Mouse (Mus musculus): ENCODE measurements around the gene Gm3015. TPM values are rescaled to one million over a fixed set of nuclear protein-coding genes. Genes with fewer than 3 reads are reported as not detected.
"Not testable (repeated sequence)": the region's sequence is repeated elsewhere in the genome, so short reads cannot be mapped to it uniquely, and the experiment has no call there.

Gm3015 gene
- not detected in 2 replicates for total RNA-seq (2014; rRNA removed)
- polyA plus RNA-seq (2012; rRNA removed): not detected in 2 replicates

GRCm38 (mm10) chr14:42768721-42769120 lies at the start of gene Gm3015:
Gm3015 (minus strand) TSS chr14:42768821.
- H3K9ac ChIP-seq (ENCODE audit: low read depth, low read length); DNase-seq (ENCODE audit: extremely low read depth, low read depth, low spot score); H3K4me1 ChIP-seq (ENCODE audit: control insufficient read depth, insufficient read depth, low read length); H3K27me3 ChIP-seq (ENCODE audit: control insufficient read depth, insufficient read depth, low read length); H3K4me3 ChIP-seq (ENCODE audit: insufficient read depth, low read depth, low read length); H3K79me2 ChIP-seq (ENCODE audit: control insufficient read depth, insufficient read depth, low read length); H3K36me3 ChIP-seq (ENCODE audit: control insufficient read depth, insufficient read depth, low read length); H3K27ac ChIP-seq (replicated peaks; ENCODE audit: insufficient read depth, low read depth, low read length): not testable (repeated sequence)
- 70% methylated on average over 1 of the region's 1 CpGs for WGBS

GRCm38 (mm10) chr14:42797887-42798286 lies 29.3 kb upstream of the Gm3015 start, which contains the start of gene Gm10377:
Gm10377 (minus strand) TSS chr14:42797987.
- DNase-seq (ENCODE audit: extremely low read depth, low read depth, low spot score); H3K79me2 ChIP-seq (ENCODE audit: control insufficient read depth, insufficient read depth, low read length); H3K4me1 ChIP-seq (ENCODE audit: control insufficient read depth, insufficient read depth, low read length); H3K9ac ChIP-seq (ENCODE audit: low read depth, low read length); H3K36me3 ChIP-seq (ENCODE audit: control insufficient read depth, insufficient read depth, low read length); H3K27me3 ChIP-seq (ENCODE audit: control insufficient read depth, insufficient read depth, low read length); H3K4me3 ChIP-seq (ENCODE audit: insufficient read depth, low read depth, low read length); H3K27ac ChIP-seq (replicated peaks; ENCODE audit: insufficient read depth, low read depth, low read length): not testable (repeated sequence)

Other genes starting within 250 kb of the Gm3015 start
- gene Gm8024, start 244.5 kb downstream of the Gm3015 start, total RNA-seq (2014; rRNA removed): not detected in 2 replicates
- gene Gm8024, start 244.5 kb downstream of the Gm3015 start, polyA plus RNA-seq (2012; rRNA removed): not detected in 2 replicates
- not detected in 2 replicates for gene Gm17124, start 168.9 kb downstream of the Gm3015 start, total RNA-seq (2014; rRNA removed)
- not detected in 2 replicates for gene Gm17124, start 168.9 kb downstream of the Gm3015 start, polyA plus RNA-seq (2012; rRNA removed)
- not detected in 2 replicates for gene Gm3633, start 126.9 kb downstream of the Gm3015 start, total RNA-seq (2014; rRNA removed)
- gene Gm3633, start 126.9 kb downstream of the Gm3015 start, polyA plus RNA-seq (2012; rRNA removed): not detected in 2 replicates
- not detected in 2 replicates for gene Gm10378, start 112.9 kb downstream of the Gm3015 start, total RNA-seq (2014; rRNA removed)
- gene Gm10378, start 112.9 kb downstream of the Gm3015 start, polyA plus RNA-seq (2012; rRNA removed): not detected in 2 replicates
- gene Gm10377, start 29.2 kb upstream of the Gm3015 start, total RNA-seq (2014; rRNA removed): not detected in 2 replicates
- not detected in 2 replicates for gene Gm10377, start 29.2 kb upstream of the Gm3015 start, polyA plus RNA-seq (2012; rRNA removed)
- not detected in 2 replicates for gene Gm21977, start 84.7 kb upstream of the Gm3015 start, total RNA-seq (2014; rRNA removed)
- gene Gm21977, start 84.7 kb upstream of the Gm3015 start, polyA plus RNA-seq (2012; rRNA removed): not detected in 2 replicates
- not detected in 2 replicates for gene Gm8082, start 224.8 kb upstream of the Gm3015 start, total RNA-seq (2014; rRNA removed)
- not detected in 2 replicates for gene Gm8082, start 224.8 kb upstream of the Gm3015 start, polyA plus RNA-seq (2012; rRNA removed)
- not detected in 2 replicates for gene Gm10376, start 246.8 kb upstream of the Gm3015 start, total RNA-seq (2014; rRNA removed)
- gene Gm10376, start 246.8 kb upstream of the Gm3015 start, polyA plus RNA-seq (2012; rRNA removed): not detected in 2 replicates